Mouse (Mus musculus) brain, embryonic 14.5 days (tissue): ENCODE measurements around the gene Nipa1.

Experiments used
- CTCF ChIP-seq: fragments of 200-500 bp; IDR thresholded peaks from 2 replicates; pipeline ENCODE4 v1.5.1; 2012; ENCODE audit warnings: inconsistent platforms, mild to moderate bottlenecking, moderate library complexity, borderline replicate concordance; ENCODE audit not compliant: insufficient read depth, insufficient read length; ENCODE audit errors: extremely low read depth
- POLR2A ChIP-seq: fragments of 200-500 bp; IDR thresholded peaks from 2 replicates; pipeline ENCODE4 v1.6.1; 2012; ENCODE audit warnings: mild to moderate bottlenecking, inconsistent platforms, borderline replicate concordance; ENCODE audit not compliant: poor library complexity, insufficient read depth, insufficient read length, severe bottlenecking; ENCODE audit errors: extremely low read depth

DNA sequence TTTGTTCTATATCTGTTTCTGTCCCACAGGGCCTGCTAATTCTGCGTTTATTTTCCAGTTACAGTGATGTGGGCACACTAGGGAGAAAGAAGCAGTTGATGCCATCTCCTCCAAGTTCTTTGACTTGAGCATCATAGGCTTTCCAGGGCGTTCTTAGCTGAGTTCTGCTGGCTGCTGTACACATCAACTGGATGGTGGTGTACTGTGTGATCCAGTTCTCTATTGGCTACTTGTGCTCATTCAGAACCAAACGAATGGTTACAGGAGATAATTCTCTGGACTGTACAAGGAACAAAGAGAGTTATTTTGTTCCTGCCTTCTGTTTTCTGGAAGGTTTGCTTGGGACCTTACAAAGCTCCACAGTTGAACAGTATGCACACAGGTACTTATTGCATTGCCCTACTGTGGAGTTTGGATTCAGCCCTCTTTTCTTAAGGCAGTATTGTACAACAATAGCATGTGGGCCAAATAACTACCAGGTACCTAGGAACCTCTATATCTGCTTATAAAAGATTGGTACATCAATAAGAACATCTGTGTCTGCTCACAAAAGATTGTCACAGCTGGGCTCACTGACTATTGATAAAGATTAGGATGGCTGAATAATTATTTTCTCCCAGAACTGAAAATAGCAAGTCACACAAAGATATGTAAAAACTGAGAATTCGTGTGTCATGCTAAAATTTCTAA is 24.0 kb upstream of the Nipa1 start:
- TF ChIP-seq CTCF, result no peak
- no peak for TF ChIP-seq POLR2A
